Mouse (Mus musculus): ENCODE data around the gene Prrx2. TPM values are rescaled to one million over a fixed set of nuclear protein-coding genes. Genes with fewer than 3 reads are reported as not detected.

The Prrx2 gene
- not detected in 2 replicates for total RNA-seq (2017)

GRCm38 (mm10) chr2:30834373-30835022 is at the start of gene Prrx2:
Prrx2 (plus strand) TSS chr2:30834972.
- ATAC-seq (replicated peaks in 1 of 2; ENCODE audit: insufficient read depth in 1 of 2, low FRiP score in 2 of 2, low TSS enrichment in 1 of 2, low read depth in 1 of 2, poor library complexity in 2 of 2, severe bottlenecking in 2 of 2), result no peak

GRCm38 (mm10) chr2:30787466-30787865 is 47.3 kb upstream of the Prrx2 start:
- no peak for ATAC-seq (replicated peaks in 1 of 2; ENCODE audit: insufficient read depth in 1 of 2, low FRiP score in 2 of 2, low TSS enrichment in 1 of 2, low read depth in 1 of 2, poor library complexity in 2 of 2, severe bottlenecking in 2 of 2)

GRCm38 (mm10) chr2:30792061-30792460 is 42.7 kb upstream of the Prrx2 start:
- no peak for ATAC-seq (replicated peaks in 1 of 2; ENCODE audit: insufficient read depth in 1 of 2, low FRiP score in 2 of 2, low TSS enrichment in 1 of 2, low read depth in 1 of 2, poor library complexity in 2 of 2, severe bottlenecking in 2 of 2)

- ATAC-seq (replicated peaks in 1 of 2; ENCODE audit: insufficient read depth in 1 of 2, low FRiP score in 2 of 2, low TSS enrichment in 1 of 2, low read depth in 1 of 2, poor library complexity in 2 of 2, severe bottlenecking in 2 of 2), result peak; percentile 70 to 79
Observed at GRCm38 (mm10) chr2:30794179-30795108, 40.3 kb upstream of the Prrx2 start.

GRCm38 (mm10) chr2:30795271-30795888 is 39.4 kb upstream of the Prrx2 start:
- ATAC-seq (replicated peaks in 1 of 2; ENCODE audit: insufficient read depth in 1 of 2, low FRiP score in 2 of 2, low TSS enrichment in 1 of 2, low read depth in 1 of 2, poor library complexity in 2 of 2, severe bottlenecking in 2 of 2), result no peak

GRCm38 (mm10) chr2:30795889-30796275 is 38.9 kb upstream of the Prrx2 start:
- ATAC-seq (replicated peaks in 1 of 2; ENCODE audit: insufficient read depth in 1 of 2, low FRiP score in 2 of 2, low TSS enrichment in 1 of 2, low read depth in 1 of 2, poor library complexity in 2 of 2, severe bottlenecking in 2 of 2), result no peak

- peak; percentile 66 to 78 for ATAC-seq (replicated peaks in 1 of 2; ENCODE audit: insufficient read depth in 1 of 2, low FRiP score in 2 of 2, low TSS enrichment in 1 of 2, low read depth in 1 of 2, poor library complexity in 2 of 2, severe bottlenecking in 2 of 2)
Observed at GRCm38 (mm10) chr2:30796382-30796781, 38.4 kb upstream of the Prrx2 start.

GRCm38 (mm10) chr2:30799456-30799855 is 35.3 kb upstream of the Prrx2 start:
- no peak for ATAC-seq (replicated peaks in 1 of 2; ENCODE audit: insufficient read depth in 1 of 2, low FRiP score in 2 of 2, low TSS enrichment in 1 of 2, low read depth in 1 of 2, poor library complexity in 2 of 2, severe bottlenecking in 2 of 2)

GRCm38 (mm10) chr2:30800671-30801066 is 34.1 kb upstream of the Prrx2 start:
- ATAC-seq (replicated peaks in 1 of 2; ENCODE audit: insufficient read depth in 1 of 2, low FRiP score in 2 of 2, low TSS enrichment in 1 of 2, low read depth in 1 of 2, poor library complexity in 2 of 2, severe bottlenecking in 2 of 2), result no peak

- peak; percentile 50 to 69; a peak in 1 of 4 replicates for ATAC-seq (replicated peaks in 1 of 2; ENCODE audit: insufficient read depth in 1 of 2, low FRiP score in 2 of 2, low TSS enrichment in 1 of 2, low read depth in 1 of 2, poor library complexity in 2 of 2, severe bottlenecking in 2 of 2)
Observed at GRCm38 (mm10) chr2:30801067-30801852, 33.5 kb upstream of the Prrx2 start.

- no peak for ATAC-seq (replicated peaks in 1 of 2; ENCODE audit: insufficient read depth in 1 of 2, low FRiP score in 2 of 2, low TSS enrichment in 1 of 2, low read depth in 1 of 2, poor library complexity in 2 of 2, severe bottlenecking in 2 of 2)
Observed at GRCm38 (mm10) chr2:30803604-30804003, 31.2 kb upstream of the Prrx2 start, which contains the start of gene 1700001O22Rik. 1700001O22Rik (minus strand) TSS chr2:30803661.

- ATAC-seq (replicated peaks in 1 of 2; ENCODE audit: insufficient read depth in 1 of 2, low FRiP score in 2 of 2, low TSS enrichment in 1 of 2, low read depth in 1 of 2, poor library complexity in 2 of 2, severe bottlenecking in 2 of 2), result no peak
Observed at GRCm38 (mm10) chr2:30805983-30806382, 28.8 kb upstream of the Prrx2 start.

GRCm38 (mm10) chr2:30807147-30807647 is 27.6 kb upstream of the Prrx2 start:
- peak in 1 of 2 experiments; percentile 15; a peak in 1 of 4 replicates for ATAC-seq (replicated peaks in 1 of 2; ENCODE audit: insufficient read depth in 1 of 2, low FRiP score in 2 of 2, low TSS enrichment in 1 of 2, low read depth in 1 of 2, poor library complexity in 2 of 2, severe bottlenecking in 2 of 2)

GRCm38 (mm10) chr2:30807648-30808295 is 27.0 kb upstream of the Prrx2 start, which contains the start of gene Ntmt1:
Ntmt1 (plus strand) TSS chr2:30807826.
- peak; percentile 97 to 98 for ATAC-seq (replicated peaks in 1 of 2; ENCODE audit: insufficient read depth in 1 of 2, low FRiP score in 2 of 2, low TSS enrichment in 1 of 2, low read depth in 1 of 2, poor library complexity in 2 of 2, severe bottlenecking in 2 of 2)

GRCm38 (mm10) chr2:30808296-30808655 is 26.5 kb upstream of the Prrx2 start:
- no peak for ATAC-seq (replicated peaks in 1 of 2; ENCODE audit: insufficient read depth in 1 of 2, low FRiP score in 2 of 2, low TSS enrichment in 1 of 2, low read depth in 1 of 2, poor library complexity in 2 of 2, severe bottlenecking in 2 of 2)

GRCm38 (mm10) chr2:30809503-30809902 is 25.3 kb upstream of the Prrx2 start:
- no peak for ATAC-seq (replicated peaks in 1 of 2; ENCODE audit: insufficient read depth in 1 of 2, low FRiP score in 2 of 2, low TSS enrichment in 1 of 2, low read depth in 1 of 2, poor library complexity in 2 of 2, severe bottlenecking in 2 of 2)

GRCm38 (mm10) chr2:30810573-30810972 is 24.2 kb upstream of the Prrx2 start:
- no peak for ATAC-seq (replicated peaks in 1 of 2; ENCODE audit: insufficient read depth in 1 of 2, low FRiP score in 2 of 2, low TSS enrichment in 1 of 2, low read depth in 1 of 2, poor library complexity in 2 of 2, severe bottlenecking in 2 of 2)

Data from hematopoietic stem cell, adult 5-6 weeks (primary cell).